ENCODE assay signal across 15 mouse cellular contexts in genomic region chr11:117760374-117761119, GRCm38 (mm10). TPM values are rescaled to one million over a fixed set of nuclear protein-coding genes. Genes with fewer than 3 reads are reported as not detected.
DNase-seq lines count a peak whose midpoint lies in the region; ATAC-seq and TF ChIP-seq lines count a peak whose summit lies in the region.
"Had no signal": no experiment of that assay in that cellular context is flagged by ENCODE, and none has a peak within 500 bp of the region (broad histone marks: within the 10 kb centered on the region; RNA-seq: fewer than 3 reads in every experiment).

No protein-coding gene starts in this region.

- H3K4me3 ChIP-seq in left cerebral cortex, adult 2 months, result no peak overlapping the region
- H3K4me3 ChIP-seq: heart, adult 2 months; liver, embryonic 13.5 days; midbrain, embryonic 12.5 days had no signal

- DNase-seq in frontal cortex, postnatal 36 days (ENCODE audit: low spot score in 2 of 2), result no peak
- DNase-seq in left cerebral cortex, adult 2 months (ENCODE audit: extremely low spot score in 1 of 2, low spot score in 2 of 2), result no peak
- no peak for DNase-seq in left cerebral cortex, adult 9 months (ENCODE audit: low spot score in 2 of 2)
- DNase-seq in brain, adult 2 months (ENCODE audit: low read depth, low spot score), result peak; percentile 46
- DNase-seq in kidney, postnatal 10 days, result peak; percentile 70
- no peak for DNase-seq in layer of hippocampus, postnatal 36 days
- DNase-seq in testis, postnatal 10 days (ENCODE audit: low spot score), result no peak
- DNase-seq: adrenal gland, postnatal 36 days; heart, adult 2 months; heart, postnatal 14 days; liver, embryonic 13.5 days; right cerebral cortex, postnatal 25 days had no signal

- TF ChIP-seq CTCF in left cerebral cortex, adult 2 months (IDR thresholded peaks at IDR 0.05), result no peak

- 0 out of 2 replicates have a peak, but pooled peaks have one; percentile 14 for ATAC-seq in frontal cortex, adult (ENCODE audit: low TSS enrichment)

- intact Hi-C loops in left cerebral cortex, adult 2 months (cut with DNase I), result no loop called here

- H3K27ac ChIP-seq in left cerebral cortex, adult 2 months, result peak overlapping the region; percentile 44; the same call in 1 of the 2 replicates
- H3K27ac ChIP-seq: heart, adult 2 months; liver, embryonic 13.5 days; midbrain, embryonic 12.5 days had no signal

RNA-seq across cellular contexts. Expression of gene Tmc8, which starts 21.3 kb away (rescaled TPM):
- total RNA-seq in left cerebral cortex, adult 2 months (2021), result 1 to 10 TPM in 1 of 2 experiments, under 1 TPM in 1; 0.88 to 1.3 TPM
- total RNA-seq in layer of hippocampus, postnatal 36 days (2021), result under 1 TPM; 0.47 to 0.83 TPM

RNA-seq across cellular contexts. Expression of gene Tmc6, which starts 21.5 kb away (rescaled TPM):
- 1 to 10 TPM; 7.8 to 9.3 TPM for total RNA-seq in left cerebral cortex, adult 2 months (2021)
- total RNA-seq in layer of hippocampus, postnatal 36 days (2021), result 1 to 10 TPM; 7.3 to 9.7 TPM

RNA-seq across cellular contexts. Expression of gene 6030468B19Rik, which starts 36.9 kb away (rescaled TPM):
- total RNA-seq in left cerebral cortex, adult 2 months (2021), result not detected
- under 1 TPM in 1 of 2 experiments, not detected in 1; 0.61 TPM for total RNA-seq in layer of hippocampus, postnatal 36 days (2021)
- total RNA-seq: adrenal gland, postnatal 36 days; heart, adult 2 months; heart, postnatal 14 days; left cerebral cortex, postnatal 10 days had no signal

RNA-seq across cellular contexts. Expression of gene Gm20708, which starts 48.9 kb away (rescaled TPM):
- 1 to 10 TPM; 2.3 to 4.6 TPM for total RNA-seq in left cerebral cortex, adult 2 months (2021)
- total RNA-seq in layer of hippocampus, postnatal 36 days (2021), result 1 to 10 TPM; 1.5 to 1.7 TPM

RNA-seq across cellular contexts. Expression of gene Syngr2, which starts 48.9 kb away (rescaled TPM):
- total RNA-seq in left cerebral cortex, adult 2 months (2021), result 10 to 100 TPM in 1 of 2 experiments, 1 to 10 TPM in 1; 8.7 to 11.1 TPM
- total RNA-seq in layer of hippocampus, postnatal 36 days (2021), result 10 to 100 TPM; 10.4 to 16.9 TPM

Comparison
In these comparisons a context has a peak if more than half of its experiments do, and no peak if none do; other contexts are left out.
1. DNase-seq: peak in brain, adult 2 months (single experiment) and kidney, postnatal 10 days (single experiment); none in frontal cortex, postnatal 36 days (0 of 2), left cerebral cortex, adult 2 months (0 of 2), left cerebral cortex, adult 9 months (0 of 2), layer of hippocampus, postnatal 36 days (0 of 2) and testis, postnatal 10 days (single experiment).